Mouse (Mus musculus) cerebellum, adult 2 months (tissue): ENCODE results near the gene Pafah1b3.

Source experiments
- CTCF ChIP-seq: fragments of 200-500 bp; IDR thresholded peaks from 2 replicates; pipeline ENCODE4 v1.5.1; 2011; ENCODE audit warnings: low read depth, mild to moderate bottlenecking, control low read depth, low read length, moderate library complexity, borderline replicate concordance; ENCODE audit not compliant: insufficient read depth
- POLR2A ChIP-seq: fragments of 200-500 bp; IDR thresholded peaks from 2 replicates; pipeline ENCODE4 v1.6.1; 2011; ENCODE audit warnings: low read length, control low read depth, borderline replicate concordance; ENCODE audit not compliant: insufficient read depth

GRCm38 (mm10) chr7:25250141-25250972 lies 47.4 kb downstream of the Pafah1b3 start, which contains the start of gene Erf:
- no peak for TF ChIP-seq CTCF
- peak; percentile 35; the same call in 1 of the 2 replicates for TF ChIP-seq POLR2A
